Mouse (Mus musculus) natural killer cell, adult 2 months (primary cell): Measurements from ENCODE around the gene Olfr1049.
"Not testable (repeated sequence)": the region's sequence is repeated elsewhere in the genome, so short reads cannot be mapped to it uniquely, and the experiment has no call there.

ENCODE experiments used
- DNase-seq, 2 experiments: peaks; one replicate each; pipeline ENCODE4 v3.0.0; 2022; ENCODE audit warnings: low spot score in 2 of 2

Olfr1049 gene

DNA sequence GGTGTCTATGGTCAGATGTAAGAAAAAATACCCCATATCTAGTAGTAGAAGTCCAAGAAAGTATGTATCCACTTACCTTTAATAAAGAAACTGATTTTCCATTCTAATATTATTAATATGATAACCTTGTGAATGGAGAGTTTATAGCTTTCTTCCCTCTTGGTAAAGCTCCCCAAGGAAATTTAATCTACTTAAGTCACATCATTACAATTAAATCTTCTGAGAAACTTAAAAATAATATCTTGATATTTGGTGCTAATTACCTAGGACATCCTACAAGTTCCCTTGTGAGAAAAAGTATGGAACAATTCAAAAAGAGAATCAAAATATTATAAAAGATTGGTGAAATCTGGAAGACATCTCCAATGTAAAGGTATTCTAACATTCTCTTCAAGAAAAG lies at the start of gene Olfr1049:
Gene Olfr1049, minus strand, starts transcription at position 101 of the 400 bp plus-strand sequence.
- not testable (repeated sequence) for DNase-seq

DNA sequence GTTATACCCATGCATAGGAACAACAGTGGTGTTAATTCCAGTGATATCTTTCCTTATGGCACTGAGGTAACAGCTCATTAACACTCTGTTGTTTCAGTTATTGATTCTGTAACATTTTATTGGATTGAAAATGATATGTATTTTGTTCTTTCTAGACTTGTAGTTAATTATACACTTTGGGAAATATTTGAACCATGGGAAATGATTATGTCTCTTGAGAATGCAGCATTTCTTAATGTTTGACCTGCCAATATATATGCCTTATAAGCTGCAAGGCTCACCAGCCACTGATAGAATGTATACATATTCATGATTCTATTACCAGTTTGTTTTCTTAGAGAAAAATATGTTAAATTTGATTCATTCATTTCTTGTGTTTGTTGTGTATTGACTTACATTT lies 34.0 kb upstream of the Olfr1049 start, which contains the start of gene Olfr1052:
Gene Olfr1052, plus strand, starts transcription at position 301 of the 400 bp plus-strand sequence.
- no peak for DNase-seq

DNA sequence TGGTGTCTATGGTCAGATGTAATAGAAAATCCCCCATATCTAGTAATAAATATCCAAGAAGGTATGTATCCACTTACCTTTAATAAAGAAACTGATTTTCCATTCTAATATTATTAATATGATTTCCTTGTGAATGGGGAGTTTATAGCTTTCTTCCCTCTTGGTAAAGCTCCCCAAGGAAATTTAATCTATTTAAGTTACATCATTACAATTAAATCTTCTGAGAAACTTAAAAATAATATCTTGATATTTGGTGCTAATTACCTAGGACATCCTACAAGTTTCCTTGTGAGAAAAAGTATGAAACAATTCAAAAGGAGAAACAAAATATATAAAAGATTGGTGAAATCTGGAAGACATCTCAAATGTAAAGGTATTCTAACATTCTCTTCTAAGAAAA lies 20.9 kb upstream of the Olfr1049 start, which contains the start of gene Olfr1051:
Gene Olfr1051, minus strand, starts transcription at position 101 of the 400 bp plus-strand sequence.
- DNase-seq = not testable (repeated sequence)

DNA sequence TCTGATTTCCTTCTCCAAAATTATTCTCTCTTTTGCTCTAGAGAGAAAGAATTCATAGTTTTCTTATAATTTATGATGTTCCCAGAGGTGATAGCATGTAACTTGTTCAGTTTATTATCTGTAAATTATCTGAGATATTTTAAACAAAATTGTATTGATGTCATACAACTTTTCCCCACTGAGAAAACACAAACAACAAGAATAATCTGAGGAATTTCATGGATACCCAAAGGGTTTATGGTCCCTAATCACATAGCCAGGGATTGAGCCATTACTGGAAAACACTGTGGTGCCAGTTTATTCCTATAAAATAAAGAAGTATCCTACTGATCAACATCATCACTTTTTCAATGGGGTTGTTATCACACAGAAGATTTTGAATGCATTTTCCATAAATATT lies 17.9 kb downstream of the Olfr1049 start, which contains the start of gene Olfr1048:
Gene Olfr1048, minus strand, starts transcription at position 101 of the 400 bp plus-strand sequence.
- DNase-seq = no peak

DNA sequence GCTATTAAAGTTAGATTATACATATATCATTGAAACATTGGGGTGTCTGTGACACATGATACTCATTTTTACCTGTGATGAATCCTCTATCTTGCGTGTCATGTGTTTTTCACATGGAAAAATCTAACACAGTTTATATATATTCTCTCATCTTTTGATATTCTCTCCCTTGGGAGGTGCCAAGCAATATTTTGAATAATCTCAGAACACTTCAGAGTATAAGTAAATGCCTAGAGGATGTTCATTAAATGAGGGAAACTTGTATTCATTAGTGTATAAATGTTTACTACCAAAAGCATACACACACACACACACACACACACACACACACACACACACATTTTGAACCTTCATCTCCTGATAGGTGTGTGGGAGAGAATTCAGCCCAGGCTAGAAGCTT lies 26.8 kb downstream of the Olfr1049 start, which contains the start of gene Olfr1047:
Gene Olfr1047, minus strand, starts transcription at position 101 of the 400 bp plus-strand sequence.
- no peak for DNase-seq

DNA sequence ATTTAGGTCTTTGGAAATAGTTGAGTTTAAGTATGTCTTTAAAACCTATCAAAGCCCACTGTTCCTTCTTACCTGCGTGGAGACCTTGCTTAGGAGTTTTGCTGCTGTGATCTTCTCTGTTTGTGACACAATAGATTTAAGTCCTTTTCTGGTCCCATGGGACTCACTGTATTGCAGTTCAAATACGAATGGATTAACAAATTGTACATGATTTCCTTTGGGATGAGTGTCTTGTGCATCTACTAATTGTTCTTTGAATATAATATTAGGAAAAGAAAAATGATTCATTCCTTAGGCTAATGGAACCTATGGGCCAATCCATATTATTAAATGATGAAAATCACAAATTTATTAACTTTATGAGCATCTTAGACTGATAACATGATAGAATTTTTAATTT lies 38.9 kb downstream of the Olfr1049 start, which contains the start of gene Olfr1046:
Gene Olfr1046, minus strand, starts transcription at position 101 of the 400 bp plus-strand sequence.
- no peak for DNase-seq
